Mouse (Mus musculus) adrenal gland, postnatal 14 days (tissue): ENCODE results near the gene Fbxl15. TPM values are rescaled to one million over a fixed set of nuclear protein-coding genes. Genes with fewer than 3 reads are reported as not detected.

ENCODE experiments used
- DNase-seq: peaks from one replicate; pipeline ENCODE4 v3.0.0; 2021; ENCODE audit warnings: mixed read lengths
- long read RNA-seq, 2 experiments: library from polyadenylated mRNA; stranded (forward); transcript quantifications; one replicate each; pipeline ENCODE4 v2.0.0; 2021
- total RNA-seq: library from RNA; stranded (reverse); gene quantifications from 2 replicates; pipeline ENCODE4 v1.2.3, GENCODE M21; 2021

The Fbxl15 gene
- 8.2 and 8.7 TPM in 2 replicates for total RNA-seq
- long read RNA-seq, experiment 1, transcript Fbxl15-201 (4 exons, 1,348 nt): major isoform, 16 of 27 reads
- long read RNA-seq, experiment 1, partial matches to known transcripts: 10 of 27 reads
- long read RNA-seq, experiment 1, other reads (novel, unspliced or antisense): 1 of 27 reads
- long read RNA-seq, experiment 2, transcript Fbxl15-201 (4 exons, 1,348 nt): major isoform, 12 of 25 reads
- long read RNA-seq, experiment 2, partial matches to known transcripts: 9 of 25 reads
- long read RNA-seq, experiment 2, other reads (novel, unspliced or antisense): 4 of 25 reads

DNA sequence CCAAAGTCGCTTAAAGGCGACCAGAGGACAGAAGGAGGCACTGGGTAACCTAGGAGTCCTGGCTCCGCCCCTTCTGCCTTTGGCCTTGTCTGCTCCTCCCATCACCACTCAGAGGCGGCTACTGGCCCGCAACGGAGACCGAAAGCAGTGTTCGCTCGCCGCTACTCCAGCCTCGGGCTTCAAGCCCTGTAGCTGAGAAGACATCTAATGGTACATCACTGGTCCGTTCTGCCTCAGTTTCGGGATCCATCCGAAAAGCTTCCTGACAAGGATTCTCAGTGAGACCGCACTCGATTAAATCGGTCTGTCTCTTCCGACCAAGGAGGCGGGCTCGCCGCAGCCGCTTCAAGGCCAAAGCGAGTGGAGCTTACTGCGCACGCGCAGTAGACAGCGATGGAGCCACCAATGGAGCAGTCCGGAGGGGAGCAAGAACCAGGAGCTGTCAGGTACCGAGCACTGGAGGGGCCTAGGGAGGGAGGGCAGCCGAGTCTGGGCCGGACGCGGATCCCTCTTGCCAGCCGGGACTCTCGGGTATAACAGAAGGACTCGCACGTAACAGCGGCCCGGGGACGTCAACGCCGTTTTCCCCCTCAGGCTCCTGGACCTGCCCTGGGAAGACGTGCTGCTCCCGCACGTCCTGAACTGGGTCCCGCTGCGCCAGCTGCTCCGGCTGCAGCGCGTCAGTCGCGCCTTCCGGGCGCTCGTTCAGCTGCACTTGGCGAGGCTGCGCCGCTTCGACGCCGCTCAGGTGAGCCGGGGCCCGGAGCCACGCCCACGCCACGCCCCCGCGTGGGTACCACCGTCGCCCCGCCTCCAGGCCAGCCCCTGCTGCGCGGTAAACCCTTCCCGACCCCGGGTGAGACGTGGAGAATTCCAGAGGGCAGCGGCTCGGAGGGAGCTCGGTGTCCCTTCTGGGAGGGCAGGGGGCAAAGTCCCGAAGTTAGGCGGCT, at the start of gene Fbxl15:
Gene Fbxl15, plus strand, starts transcription at position 104 of the 950 bp plus-strand sequence.
- peak; percentile 96 for DNase-seq

DNA sequence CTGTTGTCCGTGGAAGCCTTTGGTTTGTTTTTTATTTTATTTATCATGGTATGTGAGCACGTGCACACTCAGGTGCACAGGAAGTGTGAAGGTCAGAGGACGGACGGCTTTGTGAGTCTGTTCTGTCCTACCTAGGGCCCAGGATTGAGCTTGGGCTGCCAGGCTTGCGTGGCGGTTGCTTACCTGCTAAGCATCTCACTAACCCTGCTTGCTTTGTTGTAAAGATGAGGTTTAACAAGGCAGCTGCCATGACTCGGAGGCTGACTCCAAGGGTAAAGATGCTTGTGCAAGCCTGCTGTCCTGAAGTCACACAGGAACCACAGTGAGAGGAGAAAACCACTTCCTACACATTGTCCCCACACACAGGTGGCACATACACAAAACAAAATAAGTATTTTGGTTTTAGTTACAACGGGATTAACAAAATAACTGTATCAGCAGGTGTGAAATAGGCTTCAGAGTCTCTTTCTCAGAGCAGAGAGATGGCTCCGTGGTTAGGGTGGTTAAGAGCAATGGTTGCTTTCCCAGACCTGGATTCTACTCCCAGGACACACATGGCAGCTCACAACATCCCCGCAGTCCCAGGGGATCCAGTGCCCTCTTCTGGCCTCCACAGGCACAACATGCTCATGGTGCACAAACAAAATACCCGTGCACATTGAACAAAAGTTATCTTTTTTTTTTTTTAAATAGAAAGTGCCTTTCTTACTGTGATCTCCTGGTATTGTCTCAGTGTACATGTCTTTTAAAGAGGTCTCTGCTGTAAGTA, 45.7 kb upstream of the Fbxl15 start:
- no peak for DNase-seq

DNA sequence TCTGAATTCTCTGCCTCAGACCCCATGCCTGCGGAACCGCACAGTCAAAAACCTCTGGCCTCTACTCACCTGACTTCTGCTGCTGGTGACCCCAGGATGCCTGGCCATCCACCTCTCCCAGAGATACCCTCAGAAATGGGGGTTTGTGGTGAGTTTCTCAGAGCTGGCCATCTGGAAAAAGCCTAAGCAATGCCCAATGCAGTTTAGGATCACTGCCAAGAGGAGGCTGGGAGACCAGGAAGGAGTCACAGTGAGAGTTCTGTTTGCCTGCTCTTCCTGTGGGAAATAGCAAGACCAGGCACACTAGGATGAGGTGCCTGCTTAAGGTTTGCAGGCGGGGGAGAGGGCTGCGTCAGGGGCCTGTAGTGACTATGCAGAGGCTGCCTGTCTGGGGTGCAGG, 43.3 kb upstream of the Fbxl15 start:
- no peak for DNase-seq

DNA sequence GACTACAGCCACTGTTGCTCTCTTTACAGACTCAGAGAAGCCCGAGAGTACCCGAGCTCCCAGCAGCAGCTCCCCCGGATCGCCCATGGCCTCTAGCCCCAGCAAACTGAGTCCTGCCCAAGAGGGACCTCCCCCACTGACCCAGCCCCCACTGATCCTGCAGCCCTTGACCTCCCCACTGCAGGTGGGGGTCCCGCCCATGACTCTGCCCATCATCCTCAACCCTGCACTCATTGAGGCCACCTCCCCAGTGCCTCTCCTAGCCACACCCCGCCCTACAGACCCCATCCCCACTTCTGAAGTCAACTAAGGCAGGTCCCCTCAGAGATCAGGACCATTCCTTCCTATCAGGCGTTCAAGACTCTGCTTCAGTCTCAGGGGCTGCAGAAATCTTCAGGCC, 42.4 kb upstream of the Fbxl15 start:
- no peak for DNase-seq

DNA sequence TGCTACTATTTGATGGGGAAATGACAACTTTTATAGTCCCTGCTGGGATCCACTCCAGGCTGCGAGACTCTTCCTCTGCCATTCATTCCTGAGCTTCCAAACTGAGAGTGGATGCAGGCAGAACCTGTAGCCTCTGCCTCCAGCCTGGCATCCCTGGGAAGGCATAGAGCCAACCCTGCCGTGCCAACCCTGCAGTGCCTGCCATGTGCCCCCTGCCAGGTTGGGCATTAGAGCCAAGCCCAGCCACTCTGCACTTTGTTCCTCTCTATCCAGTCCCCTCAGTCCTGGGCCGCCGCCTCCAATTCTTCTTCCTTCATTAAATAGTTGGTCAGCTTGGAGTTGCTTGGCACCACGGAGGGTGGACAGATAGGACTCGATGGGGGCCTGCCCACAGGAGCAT, 41.9 kb upstream of the Fbxl15 start:
- DNase-seq: no peak

DNA sequence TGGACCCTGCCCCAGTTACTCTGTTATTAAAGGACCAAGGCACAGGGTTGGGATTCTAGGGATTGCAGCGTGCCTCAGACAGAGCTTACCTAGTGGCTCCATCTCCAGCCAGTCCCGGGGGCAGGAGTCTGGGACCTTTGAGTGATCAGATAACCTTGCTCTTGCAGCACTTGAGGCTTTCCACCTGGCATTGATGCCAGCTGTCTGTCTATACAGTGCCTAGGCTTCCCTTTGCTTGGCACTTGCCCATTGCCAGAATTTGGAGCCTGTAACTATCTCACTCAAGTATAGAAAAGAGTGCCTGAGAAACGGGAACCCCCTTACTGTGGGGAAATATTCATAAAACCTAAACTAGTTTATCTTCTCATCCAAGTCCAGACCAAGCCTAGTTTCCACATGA, 41.1 kb upstream of the Fbxl15 start:
- DNase-seq: no peak

DNA sequence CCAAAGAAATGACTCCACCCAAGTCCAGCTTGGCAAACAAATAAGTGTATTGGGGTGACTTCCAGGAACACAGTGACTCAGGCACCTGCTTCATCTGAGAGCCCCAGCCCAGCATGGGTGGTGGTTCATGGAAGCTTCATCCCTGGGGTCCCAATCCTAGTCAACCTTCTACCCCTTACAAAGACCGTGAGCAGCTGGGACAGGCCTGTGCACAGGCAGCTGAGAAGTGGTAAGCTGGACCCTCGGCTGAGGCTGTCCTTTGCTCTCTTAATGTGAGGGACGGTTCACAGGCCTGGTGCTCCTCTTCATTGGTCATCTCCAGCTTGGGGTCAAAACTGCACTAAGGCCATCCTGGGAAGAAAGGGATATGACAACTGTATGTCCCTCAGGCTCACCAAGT, 40.4 kb upstream of the Fbxl15 start:
- DNase-seq: no peak

DNA sequence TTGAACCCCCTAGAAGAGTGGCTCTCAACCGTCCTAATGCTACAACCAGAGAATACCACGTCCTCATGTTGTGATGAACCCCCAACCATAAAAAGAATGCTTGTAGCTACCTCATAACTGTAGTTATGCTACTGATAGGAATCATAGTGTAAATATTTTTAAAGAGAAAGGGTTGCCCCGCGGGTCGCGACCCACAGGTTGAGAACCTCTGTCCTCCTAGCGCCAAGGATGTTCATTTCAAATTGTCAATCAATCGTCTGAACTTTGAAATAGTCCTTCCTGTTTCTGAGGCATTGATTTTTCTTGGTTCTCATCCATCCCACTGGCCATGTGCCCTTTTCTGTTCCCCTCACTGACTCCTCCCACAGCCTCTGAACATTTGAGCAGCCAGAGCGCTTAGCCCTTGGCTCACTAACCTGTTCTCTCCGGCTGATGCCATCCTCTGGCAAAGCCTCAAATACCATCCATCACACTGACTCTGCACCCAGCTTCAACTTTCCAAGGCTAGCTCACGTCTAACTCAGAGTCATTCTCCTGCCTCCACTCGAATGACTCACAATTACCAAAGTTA, 37.4 kb upstream of the Fbxl15 start:
- DNase-seq: peak; percentile 58

DNA sequence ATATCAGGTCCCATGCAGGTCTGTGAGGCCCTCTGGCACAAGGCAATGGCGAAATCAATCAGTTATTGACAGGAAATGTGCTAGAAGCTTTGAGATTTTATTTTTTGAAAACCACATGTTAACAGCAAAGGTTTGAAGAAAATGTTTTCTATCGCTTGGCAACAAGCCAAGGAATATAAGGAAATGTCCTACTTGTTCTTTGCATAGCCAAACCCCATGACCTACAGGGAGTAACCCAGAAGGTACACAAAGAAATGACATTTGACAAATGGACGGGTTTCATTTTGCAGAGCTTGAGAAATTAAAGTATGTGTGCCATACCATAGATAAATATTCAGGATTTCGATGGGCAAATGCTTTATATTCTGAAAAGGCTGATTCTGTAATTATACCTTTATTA, 31.0 kb upstream of the Fbxl15 start:
- DNase-seq: no peak

DNA sequence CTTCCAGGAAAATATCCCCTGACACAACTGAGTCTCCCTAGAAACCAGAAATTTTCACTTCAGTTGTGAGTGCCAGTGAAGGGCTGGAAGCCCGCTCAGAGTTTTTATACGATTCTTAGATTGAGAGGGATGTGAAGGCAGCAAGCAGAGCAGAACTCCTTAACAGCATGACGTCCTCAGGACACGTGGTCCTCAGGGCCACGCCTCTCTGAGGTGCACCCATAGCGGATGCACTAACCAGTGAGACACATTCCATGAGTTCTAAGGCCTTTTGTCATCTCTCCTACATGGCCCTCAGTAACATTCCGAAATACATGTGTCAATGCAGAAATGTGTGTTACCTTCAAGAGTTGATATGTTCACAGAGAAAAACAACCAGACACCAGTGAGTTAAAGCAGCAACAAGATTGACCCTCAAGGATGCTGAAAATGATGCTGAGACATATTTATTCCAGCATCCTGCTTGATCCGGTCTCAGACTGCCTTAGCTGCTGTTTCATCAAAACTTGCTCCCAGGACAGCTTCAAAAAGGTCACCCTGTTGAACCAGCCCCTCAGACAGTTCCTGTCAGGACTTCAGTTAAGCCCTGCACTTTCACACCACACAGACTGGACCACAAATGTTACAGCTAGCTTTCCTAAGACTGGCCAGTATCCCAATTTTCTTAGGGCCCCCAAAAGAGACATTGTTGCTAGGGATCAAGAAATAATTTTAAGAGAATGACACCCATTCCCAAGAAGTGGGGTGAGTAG, 27.5 kb upstream of the Fbxl15 start:
- no peak for DNase-seq

DNA sequence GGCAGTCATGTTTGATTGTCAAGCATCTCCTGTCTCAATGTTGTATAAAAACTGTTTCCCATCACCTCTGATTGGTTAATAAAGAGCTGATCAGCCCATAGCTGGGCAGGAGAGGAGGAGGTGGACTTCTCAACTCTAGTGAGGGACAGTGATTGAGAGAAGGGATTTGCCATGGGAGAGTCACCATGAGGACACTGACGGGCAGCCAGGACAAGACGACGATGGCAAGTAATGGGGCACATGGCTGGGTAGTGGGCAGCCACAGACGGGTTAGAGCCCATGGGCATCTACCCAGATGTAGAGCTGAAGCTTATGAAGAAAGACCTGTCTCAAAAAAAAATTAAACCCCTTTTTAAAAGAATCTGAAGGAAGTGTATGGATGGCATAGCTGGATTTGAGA, 25.4 kb upstream of the Fbxl15 start:
- DNase-seq: no peak

DNA sequence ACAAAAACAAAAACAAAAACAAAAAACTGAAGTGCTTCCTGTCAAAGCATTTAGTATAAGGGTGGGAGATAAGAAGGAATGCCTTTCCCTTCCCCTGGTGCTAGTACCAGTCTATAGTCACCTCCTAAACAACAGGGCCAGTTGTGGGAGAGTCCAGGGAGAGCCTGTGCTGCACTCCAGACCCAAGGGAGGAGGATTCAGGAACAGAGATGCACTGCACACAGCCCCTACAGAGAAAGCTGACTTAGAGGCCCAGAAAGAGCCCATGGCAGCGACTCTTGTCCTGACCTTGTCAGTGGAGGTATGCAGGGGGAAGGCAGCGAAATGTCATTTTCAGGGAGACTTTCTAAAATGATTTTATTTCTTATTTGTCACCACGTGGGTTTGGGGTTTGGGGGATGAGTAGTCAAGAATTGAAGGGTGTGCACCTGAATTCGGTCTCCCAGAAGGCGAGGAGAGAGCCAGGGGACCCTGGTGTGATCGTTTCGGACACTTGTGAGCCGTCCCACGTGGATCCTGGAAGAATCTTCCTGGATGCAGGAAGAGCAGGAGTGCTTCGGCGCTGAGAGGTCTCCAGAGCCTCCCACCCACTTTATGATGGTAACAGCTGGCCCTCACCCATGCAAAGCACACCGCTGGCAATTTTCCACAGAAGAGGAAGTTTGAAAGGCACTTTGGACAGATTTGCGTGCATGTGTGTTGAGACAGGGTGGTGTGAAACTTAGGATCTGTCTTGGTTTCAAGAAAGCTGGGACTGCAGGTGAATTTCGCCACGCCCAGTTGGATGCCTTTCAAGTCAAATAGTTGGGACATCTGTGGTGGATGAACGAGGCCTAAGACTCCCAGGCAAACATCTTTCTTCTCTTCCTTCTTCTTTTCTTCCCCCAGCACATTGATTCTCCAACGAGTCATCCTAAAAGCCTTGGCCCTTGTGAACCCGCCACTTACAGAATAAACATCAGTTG, 24.5 kb upstream of the Fbxl15 start:
- no peak for DNase-seq

DNA sequence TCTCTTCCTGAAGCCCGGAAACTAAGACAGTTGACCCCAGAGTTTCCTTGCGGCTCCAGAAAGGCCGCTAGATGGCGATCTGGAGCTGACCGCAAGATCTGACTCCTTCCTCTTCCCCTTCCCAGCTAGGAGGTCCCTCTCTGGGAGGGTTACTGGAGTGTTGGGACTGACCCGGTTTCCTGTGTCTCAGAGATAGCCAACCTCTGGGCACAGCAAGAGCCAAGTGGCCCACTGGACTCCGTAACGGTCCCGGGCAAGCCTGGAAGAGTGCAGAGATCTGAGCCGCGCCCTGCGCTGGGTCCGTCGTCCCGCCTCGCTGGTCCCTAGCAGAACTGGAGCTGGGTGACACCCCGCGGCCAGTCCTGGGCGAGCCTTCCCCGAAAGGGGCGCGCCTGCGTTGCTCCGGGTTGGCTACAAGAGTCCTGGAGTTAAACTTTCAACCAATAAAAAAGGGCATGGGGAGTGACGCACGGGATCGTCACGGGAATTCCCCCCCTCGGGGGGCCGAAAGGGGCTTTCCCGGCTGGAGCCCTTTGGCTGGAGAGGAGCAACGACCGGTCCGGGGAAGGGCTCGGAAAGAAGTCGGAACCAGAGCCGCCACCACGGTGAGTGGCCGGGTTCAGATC, 23.7 kb upstream of the Fbxl15 start, which contains the start of gene Nfkb2:
Gene Nfkb2, plus strand, starts transcription at position 105 of the 626 bp plus-strand sequence.
- peak; percentile 97 for DNase-seq

DNA sequence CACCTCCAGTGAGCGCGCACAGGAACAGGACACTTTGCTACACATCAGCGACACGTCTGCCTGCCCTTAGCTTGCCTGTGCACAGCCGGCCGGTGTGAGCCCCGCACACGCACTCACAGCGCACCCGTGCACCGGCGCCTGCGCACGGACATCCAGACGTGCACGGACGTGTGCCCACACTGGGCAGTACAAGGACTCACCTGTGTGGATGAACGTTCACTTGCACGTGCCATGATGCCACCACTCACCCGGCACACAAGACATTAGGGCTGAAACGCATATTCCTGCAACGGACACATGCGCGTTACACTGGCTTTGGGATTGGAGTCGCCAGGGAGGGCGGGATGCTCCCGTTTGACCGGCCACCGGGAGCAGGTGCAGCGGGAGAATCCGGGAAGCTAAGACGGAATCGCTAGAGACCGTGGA, 23.1 kb upstream of the Fbxl15 start:
- DNase-seq: peak; percentile 50

DNA sequence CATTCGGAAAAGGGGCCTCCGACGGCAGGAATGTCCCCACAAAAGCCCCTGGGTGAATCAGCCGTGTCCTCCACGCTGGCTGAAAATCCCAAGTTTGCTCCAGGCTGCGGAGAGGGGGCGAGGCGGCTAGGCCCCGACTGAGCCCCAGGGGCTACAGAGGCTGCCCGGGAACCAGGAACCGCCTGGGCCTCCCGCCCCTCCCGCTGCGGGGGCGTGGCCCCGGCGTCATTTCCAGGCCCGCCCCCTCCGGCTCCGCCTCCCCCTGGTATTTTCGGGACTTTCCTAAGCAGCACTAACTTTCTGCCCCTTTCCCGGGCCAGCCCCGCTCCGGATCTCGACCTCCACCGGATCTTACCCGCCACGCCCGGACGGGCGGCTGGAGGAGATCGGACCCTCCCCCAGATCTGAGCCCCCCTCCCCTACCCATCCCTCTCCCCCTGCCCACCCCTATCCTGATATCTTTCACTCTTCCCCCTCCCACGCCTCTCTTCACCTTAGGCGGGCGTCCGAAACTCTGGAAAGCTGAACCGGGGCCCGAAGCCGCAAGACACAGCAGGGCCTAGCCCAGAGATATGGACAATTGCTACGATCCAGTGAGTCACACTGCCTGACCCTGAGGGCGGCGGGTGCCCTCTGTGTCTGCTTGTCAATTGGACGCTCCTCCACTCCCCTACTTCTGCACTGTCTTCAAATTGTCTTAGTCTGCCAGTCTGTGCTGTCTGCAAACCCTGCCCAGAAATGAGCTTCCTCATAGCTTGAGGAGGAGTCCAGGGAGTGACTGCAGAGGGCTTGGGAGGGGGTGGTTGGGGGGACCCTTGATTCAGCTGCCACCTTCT, 22.3 kb upstream of the Fbxl15 start:
- peak; percentile 94 for DNase-seq

DNA sequence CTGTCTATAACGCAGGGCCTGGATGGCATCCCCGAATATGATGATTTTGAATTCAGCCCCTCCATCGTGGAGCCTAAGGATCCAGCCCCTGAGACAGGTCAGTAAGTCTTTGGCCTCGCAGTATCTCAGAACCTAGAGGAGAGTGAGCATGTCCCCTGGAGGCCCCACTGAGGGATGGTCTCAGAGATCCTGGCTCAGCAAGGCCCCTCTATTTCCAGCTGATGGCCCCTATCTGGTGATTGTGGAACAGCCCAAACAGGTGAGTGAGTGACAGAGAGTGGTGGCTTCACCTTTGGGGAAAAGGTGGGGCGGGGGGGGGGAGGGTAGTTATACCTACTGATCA, 21.7 kb upstream of the Fbxl15 start:
- no peak for DNase-seq

DNA sequence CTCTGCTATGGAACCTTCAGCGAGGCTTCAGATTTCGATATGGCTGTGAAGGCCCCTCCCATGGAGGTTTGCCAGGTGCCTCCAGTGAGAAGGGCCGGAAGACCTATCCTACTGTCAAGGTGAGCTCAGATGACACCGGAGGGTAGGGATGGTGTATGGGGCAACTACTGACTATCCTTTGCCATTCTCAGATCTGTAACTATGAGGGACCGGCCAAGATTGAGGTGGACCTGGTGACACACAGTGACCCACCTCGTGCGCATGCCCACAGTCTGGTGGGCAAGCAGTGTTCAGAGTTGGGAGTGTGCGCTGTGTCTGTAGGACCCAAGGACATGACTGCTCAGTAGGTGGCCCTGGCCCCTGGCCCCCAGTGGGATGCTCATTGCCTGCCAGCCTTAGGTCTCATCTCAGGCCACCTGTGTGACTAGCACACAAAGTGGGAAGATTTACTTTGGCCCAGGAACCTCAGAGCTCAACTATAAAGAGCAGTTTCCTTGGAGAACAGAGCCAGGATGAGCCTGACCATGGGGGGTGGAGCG, 21.2 kb upstream of the Fbxl15 start:
- DNase-seq: no peak

DNA sequence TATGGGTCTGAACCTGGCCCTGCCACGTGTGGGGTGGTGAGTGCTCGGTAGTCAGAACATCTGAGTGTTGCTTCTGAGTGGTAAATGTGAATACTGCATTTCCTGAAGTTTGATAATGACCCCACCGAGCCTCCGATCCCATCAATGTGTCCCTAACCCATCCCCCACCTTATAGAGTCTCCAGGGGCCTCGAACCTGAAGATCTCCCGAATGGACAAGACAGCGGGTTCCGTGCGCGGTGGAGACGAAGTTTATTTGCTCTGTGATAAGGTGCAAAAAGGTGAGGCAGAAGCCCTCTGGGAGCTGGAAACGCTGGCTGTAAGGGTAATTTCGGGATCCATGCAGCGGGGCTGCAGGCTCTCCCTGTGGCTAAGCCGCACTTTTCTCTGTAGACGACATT, 20.2 kb upstream of the Fbxl15 start:
- no peak for DNase-seq

DNA sequence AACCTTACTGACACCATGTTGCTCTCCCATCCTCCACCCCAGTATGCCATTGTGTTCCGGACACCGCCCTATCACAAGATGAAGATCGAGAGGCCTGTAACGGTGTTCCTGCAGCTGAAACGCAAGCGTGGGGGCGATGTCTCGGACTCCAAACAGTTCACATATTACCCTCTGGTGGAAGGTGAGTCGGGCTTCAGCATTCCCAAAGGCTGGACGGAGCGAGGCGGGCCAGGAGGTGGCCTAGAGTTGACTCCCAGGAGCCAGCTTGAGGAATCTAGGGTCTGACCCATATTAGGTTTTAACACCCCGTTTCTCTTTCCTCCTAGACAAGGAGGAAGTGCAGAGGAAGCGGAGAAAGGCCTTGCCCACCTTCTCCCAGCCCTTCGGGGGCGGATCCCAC, 19.7 kb upstream of the Fbxl15 start:
- DNase-seq: no peak
